Mouse (Mus musculus) thymus, postnatal 4 days (tissue): ENCODE data around the gene Slk.
"Not testable (repeated sequence)": the region's sequence is repeated elsewhere in the genome, so short reads cannot be mapped to it uniquely, and the experiment has no call there.

Experiments used
- DNase-seq: peaks from one replicate; pipeline ENCODE4 v3.0.0; 2021

Slk gene

DNA sequence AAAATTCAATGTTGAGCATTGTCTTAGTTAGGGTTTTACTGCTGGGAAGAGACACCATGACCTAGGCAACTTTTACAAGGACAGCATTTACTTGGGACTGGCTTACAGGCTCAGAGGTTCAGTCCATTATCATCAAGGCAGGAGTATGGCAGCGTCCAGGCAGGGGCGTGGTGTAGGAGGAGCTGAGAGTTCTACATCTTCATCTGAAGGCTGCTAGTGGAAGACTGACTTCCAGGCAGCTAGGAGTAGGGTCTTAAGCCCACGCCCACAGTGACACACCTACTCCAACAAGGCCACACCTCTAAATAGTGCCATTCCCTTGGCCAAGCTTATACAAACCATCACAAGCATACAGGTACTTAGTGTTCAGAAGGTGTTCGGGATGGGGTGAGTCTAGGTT lies 7.5 kb upstream of the Slk start:
- DNase-seq, result not testable (repeated sequence)

DNA sequence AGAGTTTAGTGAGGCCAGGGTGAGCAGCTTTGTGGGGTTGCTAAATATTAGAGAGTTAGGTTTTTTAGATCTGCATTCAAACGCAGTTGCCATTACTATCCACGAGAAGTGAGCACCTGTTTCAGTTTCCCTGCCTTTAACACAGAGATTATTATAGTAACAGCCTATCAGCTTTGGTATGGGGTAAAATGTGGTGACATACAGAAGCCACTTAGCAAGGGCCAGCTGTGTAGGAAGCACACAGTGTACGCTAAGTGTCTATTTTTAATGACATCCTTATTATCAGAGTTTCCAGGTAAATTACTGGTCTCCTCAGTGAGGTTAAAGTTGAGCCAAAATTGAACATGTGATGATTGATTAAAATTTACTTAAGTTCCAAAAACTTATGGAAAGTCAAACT lies 5.8 kb upstream of the Slk start:
- DNase-seq, result no peak

- peak; percentile 30 for DNase-seq
These were observed 775 bp upstream of the Slk start for GRCm38 (mm10) chr19:47578581-47579224.

- DNase-seq, result peak; percentile 51
These were observed 532 bp downstream of the Slk start for GRCm38 (mm10) chr19:47579788-47580631.

- no peak for DNase-seq
These were observed 6.3 kb downstream of the Slk start for GRCm38 (mm10) chr19:47585772-47586171.

DNA sequence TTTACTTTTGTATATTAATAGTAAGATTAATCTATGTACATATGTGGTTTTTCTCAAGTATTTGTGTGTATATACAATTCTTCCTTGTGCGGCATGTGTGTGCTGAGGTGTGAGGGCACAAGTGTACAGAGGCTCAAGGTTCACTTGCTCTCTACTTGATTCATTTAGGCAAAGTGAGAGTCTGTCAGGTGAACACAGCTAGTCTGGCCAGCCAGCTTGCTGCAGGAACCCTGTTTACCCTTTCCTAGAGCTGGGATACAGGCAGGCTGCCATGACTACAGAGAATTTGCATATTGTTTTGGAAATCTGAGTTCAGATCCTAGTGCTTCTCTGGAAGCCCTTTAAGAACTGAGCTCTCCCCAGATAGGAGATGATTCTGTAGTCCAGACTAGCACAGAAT lies 7.5 kb downstream of the Slk start:
- no peak for DNase-seq

GRCm38 (mm10) chr19:47608513-47608912 lies 29.0 kb downstream of the Slk start:
- DNase-seq, result no peak

DNA sequence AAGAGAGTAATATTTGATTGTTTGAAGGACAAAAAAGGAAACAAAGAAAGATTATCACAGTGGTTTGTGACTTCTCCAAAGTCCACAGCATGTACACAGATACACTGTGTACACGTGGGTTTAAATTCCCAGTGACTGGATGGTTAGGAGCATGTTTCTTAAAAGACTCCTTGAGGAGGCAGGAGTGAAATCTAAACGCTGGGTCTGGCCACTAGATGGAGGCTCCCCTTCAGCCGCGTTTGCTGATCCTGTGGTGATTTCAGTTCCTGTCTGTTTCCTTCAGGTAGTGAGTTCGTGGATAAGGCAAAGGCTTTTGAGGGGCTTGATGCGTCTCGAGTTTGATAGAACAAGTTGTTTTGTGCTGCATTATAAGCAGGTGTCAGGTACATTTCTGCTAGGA lies 34.0 kb downstream of the Slk start:
- DNase-seq, result peak; percentile 14

DNA sequence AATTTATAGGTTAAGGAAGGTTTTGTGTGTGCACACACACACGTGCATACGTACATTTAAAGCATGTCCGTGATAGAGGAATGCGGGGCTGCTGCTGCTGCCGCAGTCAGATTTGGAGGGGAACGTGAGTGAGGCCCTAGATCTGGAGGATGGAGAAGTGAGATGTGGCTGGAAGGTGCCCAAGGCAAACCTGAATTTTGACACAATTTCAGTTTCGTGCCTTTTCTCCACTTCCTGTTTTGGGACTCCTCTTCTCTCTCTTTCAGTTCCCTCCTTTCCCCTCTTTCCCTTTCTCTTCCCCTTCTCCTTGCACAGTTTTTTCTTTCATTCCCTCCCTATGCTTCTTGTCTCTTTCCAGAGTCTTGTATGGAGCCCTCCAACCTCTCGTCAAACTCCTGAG lies 42.0 kb downstream of the Slk start:
- no peak for DNase-seq

DNA sequence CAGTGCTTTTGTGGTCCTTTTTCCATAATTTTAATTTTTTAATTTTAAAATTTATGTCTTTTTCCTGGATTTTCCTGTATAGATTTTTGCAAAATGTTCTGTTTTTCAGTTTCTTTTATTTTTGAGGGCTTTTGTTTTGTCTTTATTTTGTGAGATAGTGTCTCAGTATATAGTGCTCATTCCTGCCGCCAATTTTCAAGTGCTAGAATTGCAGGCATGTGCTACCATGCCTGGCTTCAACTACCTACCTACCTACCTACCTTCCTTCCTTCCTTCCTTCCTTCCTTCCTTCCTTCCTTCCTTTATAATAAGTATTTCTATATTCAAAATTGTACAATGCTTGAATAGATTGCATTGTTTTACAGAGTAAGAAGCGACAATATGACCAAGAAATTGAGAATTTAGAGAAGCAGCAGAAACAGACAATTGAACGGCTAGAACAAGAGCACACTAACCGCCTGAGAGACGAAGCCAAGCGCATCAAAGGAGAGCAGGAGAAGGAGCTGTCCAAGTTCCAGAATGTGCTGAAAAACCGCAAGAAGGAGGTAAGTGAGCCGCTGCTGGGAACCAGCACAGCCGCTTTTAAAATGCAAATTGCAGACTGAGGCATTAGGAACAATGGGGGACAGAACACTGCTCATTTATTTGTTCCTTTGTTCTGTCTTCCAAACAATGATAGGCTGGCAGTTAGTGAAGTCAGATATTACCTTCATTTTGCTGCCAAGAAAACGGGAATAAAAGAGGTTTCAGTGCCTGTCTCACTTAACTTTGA lies 45.6 kb downstream of the Slk start:
- DNase-seq, result no peak

DNA sequence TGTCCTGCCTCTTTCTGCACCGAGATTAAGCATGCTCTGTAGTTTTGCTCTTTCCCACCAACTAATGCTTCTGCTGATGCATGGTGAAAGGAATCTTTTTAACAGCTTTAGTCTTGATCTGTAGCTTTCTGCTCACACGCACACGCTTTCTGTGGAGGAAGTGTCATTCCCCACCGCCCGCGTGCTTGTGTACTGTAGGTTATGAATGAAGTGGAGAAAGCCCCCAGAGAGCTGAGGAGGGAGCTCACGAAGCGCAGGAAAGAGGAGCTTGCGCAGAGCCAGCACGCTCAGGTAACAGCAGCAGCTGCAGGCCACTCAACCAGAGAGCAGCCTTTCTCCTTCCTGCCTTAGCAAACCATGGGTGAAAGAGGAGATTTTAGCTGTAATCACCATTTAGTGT lies 48.0 kb downstream of the Slk start:
- DNase-seq, result no peak

GRCm38 (mm10) chr19:47629068-47629467 lies 49.6 kb downstream of the Slk start:
- DNase-seq, result no peak

- DNase-seq, result no peak
These were observed 50.9 kb downstream of the Slk start for GRCm38 (mm10) chr19:47630381-47630780.

GRCm38 (mm10) chr19:47631799-47632198 lies 52.3 kb downstream of the Slk start:
- no peak for DNase-seq

GRCm38 (mm10) chr19:47635380-47635779 lies 55.9 kb downstream of the Slk start:
- DNase-seq, result no peak

DNA sequence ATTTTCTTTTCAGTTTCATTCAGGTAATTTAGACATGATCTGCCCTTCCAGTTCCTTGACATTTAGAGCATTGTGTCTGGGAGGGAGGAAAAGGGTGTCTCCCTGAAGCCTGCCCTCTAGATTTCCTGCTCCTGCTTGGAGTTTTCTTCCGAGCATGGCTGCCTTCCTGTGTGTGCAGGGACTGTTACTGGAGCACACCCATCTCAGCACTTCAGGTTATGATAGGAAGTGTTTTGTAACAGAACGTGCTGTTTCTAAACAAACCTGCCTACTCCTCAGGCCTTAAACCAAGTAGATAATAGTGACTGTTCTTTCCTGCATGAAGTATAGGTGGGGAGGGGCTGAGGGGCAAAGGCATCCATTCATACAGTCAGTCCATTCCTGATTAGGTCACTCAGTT lies 64.4 kb downstream of the Slk start:
- no peak for DNase-seq

DNA sequence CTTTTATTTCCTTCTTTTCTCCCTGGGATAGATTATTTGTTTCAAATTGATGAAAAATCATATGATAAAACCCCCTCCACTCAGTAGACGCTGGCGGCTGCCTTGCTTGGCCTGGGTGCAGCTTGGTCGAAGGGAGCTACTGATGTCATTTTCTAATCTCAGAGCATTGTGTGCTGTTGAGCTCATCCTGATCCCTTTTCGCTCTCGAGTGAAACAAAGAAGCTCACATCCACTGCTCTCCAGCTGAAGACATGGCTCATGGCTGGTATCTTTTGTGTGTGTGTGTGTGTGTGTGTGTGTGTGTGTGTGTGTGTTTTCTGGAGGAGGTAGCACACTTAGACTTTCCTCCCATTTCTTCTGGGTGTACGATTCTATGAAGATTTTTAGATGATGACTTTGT lies 66.1 kb downstream of the Slk start:
- DNase-seq, result no peak

DNA sequence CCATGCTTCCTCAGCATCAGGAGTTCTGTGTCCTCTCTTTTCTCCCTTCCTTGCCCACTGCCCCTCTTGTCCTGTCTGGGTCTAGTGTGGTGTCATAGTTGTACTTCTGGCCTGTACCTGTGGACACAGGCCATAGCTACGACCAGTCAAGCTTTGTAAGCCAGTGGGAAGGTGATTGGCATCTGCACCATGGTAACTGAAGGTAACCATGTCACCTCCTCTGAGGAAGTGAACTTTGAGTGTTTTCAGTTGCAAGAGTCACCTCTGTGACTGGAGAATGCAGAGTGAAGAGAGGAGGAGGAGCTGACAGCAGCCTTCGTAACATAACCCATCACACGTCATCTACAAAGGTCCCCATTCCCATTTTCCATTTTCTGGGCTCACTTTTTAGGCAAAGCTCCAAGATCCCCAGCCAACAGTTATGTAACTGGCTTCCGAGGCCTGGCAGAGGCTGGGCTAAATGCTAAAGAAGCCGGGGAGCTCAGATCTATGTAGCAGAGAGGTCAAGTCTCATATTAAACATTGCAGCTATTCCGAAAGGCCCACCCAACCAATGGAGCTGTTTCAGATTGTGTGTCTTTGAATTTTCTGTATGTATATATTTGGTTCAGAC lies 67.1 kb downstream of the Slk start:
- no peak for DNase-seq

DNA sequence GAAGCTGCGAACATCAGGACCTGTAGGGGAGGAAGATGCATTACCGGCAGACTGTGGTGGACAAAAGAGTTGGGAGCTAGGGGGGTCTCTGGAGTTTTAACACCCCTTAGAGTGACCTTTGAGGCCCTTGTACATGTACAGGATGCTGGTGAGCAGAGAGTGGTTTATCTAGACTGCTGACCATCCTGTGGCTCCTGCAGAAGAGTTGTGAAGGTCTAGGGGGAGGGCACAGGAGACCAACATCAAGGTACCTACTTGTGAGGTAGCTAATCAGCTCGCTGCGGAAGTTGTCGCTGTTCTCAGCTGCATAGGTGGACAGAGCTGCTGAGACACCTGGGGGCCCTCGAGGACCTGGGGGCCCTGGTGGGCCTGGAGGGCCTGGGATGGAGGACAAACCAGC lies 69.6 kb downstream of the Slk start:
- no peak for DNase-seq

DNA sequence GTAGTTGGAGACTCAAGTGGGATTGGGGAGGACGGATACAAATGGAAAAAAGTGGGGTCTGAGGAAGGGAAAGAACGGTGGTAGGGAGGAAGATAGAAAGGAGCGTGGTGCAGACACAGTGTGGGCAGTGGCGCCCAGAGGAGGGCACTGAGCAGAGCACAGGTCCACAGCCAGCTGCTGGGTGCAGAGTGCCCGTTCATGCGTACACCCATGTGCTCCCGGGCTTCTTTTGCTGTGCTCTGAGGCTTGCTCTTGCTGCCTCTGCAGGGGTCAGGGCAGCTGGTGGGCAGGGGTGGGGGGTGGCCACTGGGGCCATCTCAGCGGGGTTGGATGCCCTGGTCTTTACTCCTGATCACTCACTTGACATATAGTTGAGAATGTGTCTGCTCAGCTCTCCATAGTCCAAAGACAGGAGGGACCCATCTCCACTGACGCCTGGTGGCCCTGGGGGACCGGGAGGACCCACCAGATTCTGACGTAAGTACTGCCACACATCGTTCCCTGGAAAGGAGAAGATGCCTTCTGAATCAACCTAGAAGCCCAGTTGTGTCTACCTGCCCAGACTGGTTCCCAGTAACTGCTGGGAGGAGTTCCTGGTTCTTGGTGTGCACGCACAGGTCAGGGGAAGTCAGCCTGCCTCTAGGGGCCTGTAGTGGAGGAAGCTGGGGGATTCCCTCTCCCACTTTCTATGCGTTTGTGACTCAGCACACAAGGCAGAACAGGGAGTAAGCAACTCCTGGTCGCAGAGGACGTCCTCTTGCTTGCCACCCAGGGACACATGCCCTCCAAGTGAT lies 71.1 kb downstream of the Slk start:
- no peak for DNase-seq

DNA sequence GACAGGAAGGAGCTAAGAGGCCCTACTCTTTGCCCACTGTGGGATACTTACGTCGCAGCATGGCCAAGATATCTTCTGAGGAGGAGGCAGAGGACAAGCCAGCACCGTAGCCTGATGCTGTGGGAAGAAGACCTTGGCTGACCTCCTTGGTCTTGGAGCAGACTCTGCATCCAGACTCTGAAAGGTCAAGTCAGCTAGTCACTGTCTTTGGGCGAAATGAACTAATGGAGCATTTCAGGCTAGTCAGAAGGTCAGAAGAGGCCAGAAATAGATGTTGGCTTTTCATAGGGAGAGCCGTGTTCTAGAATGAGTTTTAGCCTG lies 71.6 kb downstream of the Slk start:
- no peak for DNase-seq

DNA sequence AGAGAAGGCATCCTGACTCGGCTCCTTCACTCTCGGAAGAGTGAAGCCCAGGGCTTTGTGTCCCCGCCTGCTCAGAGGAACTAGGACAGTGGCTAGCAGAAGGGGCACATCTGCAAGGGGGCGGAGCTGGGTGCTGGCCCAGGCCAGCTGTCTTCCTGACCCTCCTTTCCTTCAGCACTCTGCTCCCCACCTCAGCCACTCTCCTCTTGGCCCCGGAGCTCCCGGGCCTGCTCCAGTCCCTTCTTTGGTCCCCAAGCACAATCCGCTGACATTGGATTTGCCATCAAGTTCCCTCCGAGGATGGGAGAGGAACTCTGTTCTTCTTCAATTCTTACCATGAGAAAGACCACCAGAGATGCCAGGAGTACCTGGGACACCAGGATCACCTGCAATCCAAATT lies 72.8 kb downstream of the Slk start:
- DNase-seq, result no peak

DNA sequence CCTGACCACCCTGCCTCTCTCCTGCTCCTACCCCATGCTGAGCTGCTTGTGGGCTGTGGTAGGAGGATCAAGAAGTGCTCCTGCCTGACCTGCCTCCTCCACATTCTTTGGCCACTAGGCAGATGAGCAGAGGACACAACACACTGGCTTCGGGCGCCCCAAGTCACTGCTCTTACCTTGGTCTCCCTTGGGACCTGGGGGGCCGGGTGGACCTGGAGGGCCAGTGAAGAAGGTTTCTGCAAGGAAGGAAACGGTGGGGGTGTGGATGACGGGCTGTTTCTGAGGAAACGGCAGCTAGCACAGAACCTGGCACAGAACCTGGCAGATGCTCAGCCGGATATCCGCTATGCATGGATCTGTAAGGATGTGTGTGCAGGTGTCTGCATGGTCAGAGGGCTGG lies 73.7 kb downstream of the Slk start:
- DNase-seq, result no peak
